Mouse (Mus musculus) A20 (cell line): ENCODE results near the gene C1qtnf5.
"Not testable (repeated sequence)": the region's sequence is repeated elsewhere in the genome, so short reads cannot be mapped to it uniquely, and the experiment has no call there.

Experiments used
- DNase-seq: peaks from one replicate; pipeline ENCODE4 v3.0.0-alpha.2; 2011; ENCODE audit warnings: low read depth, low spot score

C1qtnf5 gene

GRCm38 (mm10) chr9:44104881-44105280 is 2.2 kb upstream of the C1qtnf5 start:
- no peak for DNase-seq

- DNase-seq: no peak
Observed at GRCm38 (mm10) chr9:44105781-44106180, 1.3 kb upstream of the C1qtnf5 start.

- DNase-seq: no peak
Observed at GRCm38 (mm10) chr9:44106182-44106581, 863 bp upstream of the C1qtnf5 start.

GRCm38 (mm10) chr9:44106596-44106995 is 449 bp upstream of the C1qtnf5 start:
- DNase-seq: no peak

GRCm38 (mm10) chr9:44107557-44108179 is 623 bp downstream of the C1qtnf5 start:
- DNase-seq: no peak

- DNase-seq: no peak
Observed at GRCm38 (mm10) chr9:44108269-44109055, 1.4 kb downstream of the C1qtnf5 start.

- DNase-seq: peak; percentile 76
Observed at GRCm38 (mm10) chr9:44109360-44110095, 2.5 kb downstream of the C1qtnf5 start.

- DNase-seq: not testable (repeated sequence)
Observed at GRCm38 (mm10) chr9:44111909-44112308, 4.9 kb downstream of the C1qtnf5 start.

- DNase-seq: peak; percentile 97
Observed at GRCm38 (mm10) chr9:44113105-44113789, 6.2 kb downstream of the C1qtnf5 start, which contains the start of the genes Gm49380 and Rnf26. Gene Gm49380, minus strand, starts transcription at chr9:44113500. Gene Rnf26, minus strand, starts transcription at chr9:44113517.

- peak; percentile 26 for DNase-seq
Observed at GRCm38 (mm10) chr9:44114453-44114852, 7.4 kb downstream of the C1qtnf5 start.

GRCm38 (mm10) chr9:44115599-44115998 is 8.6 kb downstream of the C1qtnf5 start:
- peak; percentile 41 for DNase-seq

GRCm38 (mm10) chr9:44116182-44116581 is 9.1 kb downstream of the C1qtnf5 start:
- DNase-seq: peak; percentile 41

- DNase-seq: peak; percentile 64
Observed at GRCm38 (mm10) chr9:44119011-44119410, 12.0 kb downstream of the C1qtnf5 start.

- no peak for DNase-seq
Observed at GRCm38 (mm10) chr9:44119948-44120465, 13.0 kb downstream of the C1qtnf5 start.

GRCm38 (mm10) chr9:44124317-44124716 is 17.3 kb downstream of the C1qtnf5 start:
- peak; percentile 49 for DNase-seq

GRCm38 (mm10) chr9:44125026-44125425 is 18.0 kb downstream of the C1qtnf5 start:
- no peak for DNase-seq

- DNase-seq: peak; percentile 81
Observed at GRCm38 (mm10) chr9:44125546-44126428, 18.7 kb downstream of the C1qtnf5 start.

- no peak for DNase-seq
Observed at GRCm38 (mm10) chr9:44126746-44127145, 19.7 kb downstream of the C1qtnf5 start.

- no peak for DNase-seq
Observed at GRCm38 (mm10) chr9:44127351-44127801, 20.3 kb downstream of the C1qtnf5 start.

- DNase-seq: no peak
Observed at GRCm38 (mm10) chr9:44129633-44130032, 22.6 kb downstream of the C1qtnf5 start.
